Mouse (Mus musculus) cerebellum, postnatal 25 days (tissue): ENCODE data around the gene Gpatch8.

ENCODE experiments used
- DNase-seq, 2 experiments: peaks; one replicate each; pipeline ENCODE4 v3.0.0; 2021; ENCODE audit warnings: mixed read lengths in 2 of 2

Gpatch8 gene

DNA sequence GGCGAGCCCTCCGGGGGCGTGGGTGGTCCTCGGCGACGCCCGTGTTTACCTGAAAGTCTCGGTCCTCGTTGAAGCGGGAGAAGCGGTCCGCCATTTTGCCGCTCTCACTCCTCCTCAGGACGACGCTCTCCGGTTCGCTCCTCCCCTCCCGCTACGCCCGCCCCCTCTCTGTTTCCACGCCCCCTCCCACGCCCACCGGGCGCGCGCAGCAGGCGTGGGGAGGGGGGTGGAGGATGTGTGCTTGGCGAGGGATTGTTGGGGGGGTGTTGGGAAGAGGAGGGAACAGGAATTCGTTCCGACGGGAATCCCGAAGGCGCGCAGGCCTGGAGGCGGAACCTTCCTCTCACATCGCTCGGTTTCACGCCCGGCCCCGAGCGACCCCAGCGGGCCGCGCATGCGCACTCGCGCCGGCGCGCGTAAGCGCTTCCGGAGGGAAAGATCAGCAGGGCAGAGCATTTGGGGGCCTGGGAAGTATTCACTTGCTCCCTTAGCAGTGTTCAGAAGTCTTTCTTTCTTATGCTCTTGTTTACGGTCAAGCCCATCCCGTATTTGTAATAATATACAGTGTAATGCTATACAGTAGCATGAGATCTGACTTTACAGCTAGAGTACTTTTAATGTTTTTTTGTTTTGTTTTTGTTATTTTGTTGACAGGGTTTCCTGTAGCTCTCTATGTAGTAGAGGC, at the start of gene Gpatch8:
Gpatch8 (minus strand) TSS at position 362 of the 685 bp plus-strand sequence.
- peak; percentile 94 to 96 for DNase-seq

DNA sequence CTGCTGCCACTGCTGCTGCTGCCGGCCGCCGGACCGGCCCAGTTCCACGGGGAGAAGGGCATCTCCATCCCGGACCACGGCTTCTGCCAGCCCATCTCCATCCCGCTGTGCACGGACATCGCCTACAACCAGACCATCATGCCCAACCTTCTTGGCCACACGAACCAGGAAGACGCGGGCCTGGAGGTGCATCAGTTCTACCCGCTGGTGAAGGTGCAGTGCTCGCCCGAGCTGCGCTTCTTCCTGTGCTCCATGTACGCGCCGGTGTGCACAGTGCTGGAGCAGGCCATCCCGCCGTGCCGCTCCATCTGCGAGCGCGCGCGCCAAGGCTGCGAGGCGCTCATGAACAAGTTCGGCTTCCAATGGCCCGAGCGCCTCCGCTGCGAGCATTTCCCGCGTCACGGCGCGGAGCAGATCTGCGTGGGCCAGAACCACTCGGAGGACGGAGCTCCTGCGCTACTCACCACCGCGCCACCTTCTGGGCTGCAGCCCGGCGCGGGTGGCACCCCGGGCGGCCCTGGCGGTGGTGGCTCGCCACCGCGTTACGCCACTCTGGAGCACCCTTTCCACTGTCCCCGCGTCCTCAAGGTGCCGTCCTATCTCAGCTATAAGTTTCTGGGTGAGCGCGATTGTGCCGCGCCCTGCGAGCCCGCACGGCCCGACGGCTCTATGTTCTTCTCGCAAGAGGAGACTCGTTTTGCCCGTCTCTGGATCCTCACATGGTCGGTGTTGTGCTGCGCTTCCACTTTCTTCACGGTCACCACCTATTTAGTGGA, 48.8 kb upstream of the Gpatch8 start:
- peak; percentile 70 to 73 for DNase-seq

DNA sequence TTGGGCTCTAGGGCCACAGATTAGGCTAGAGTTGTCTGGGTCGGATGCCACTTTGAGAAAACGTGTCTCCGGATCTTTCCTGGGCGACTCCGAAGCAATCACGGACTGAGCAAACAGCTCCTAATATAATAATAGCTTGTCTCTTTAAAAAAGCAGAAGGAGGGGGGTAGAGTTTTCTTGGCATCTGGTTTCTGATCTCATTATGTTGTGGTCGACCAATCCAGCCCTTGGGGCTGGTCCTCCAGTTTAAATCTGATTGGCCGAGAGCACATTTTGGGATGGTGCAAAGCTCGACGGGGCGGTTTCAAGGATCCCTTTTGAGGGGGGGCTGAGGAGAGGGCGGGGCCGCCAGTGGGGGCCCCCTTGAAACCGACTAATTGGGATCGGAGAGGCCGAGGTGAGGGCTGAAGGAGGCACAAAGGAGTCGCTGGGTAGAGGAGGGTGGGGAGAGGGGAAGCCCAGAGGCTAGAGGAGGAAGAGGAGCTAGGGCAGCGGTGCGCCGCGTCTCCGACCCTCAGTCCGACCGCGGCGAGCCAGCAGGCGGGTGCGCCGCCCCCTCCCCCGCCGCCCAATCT, 47.9 kb upstream of the Gpatch8 start, which contains the start of gene Fzd2:
Fzd2 (plus strand) TSS at position 387 of the 575 bp plus-strand sequence.
- DNase-seq: peak; percentile 57 to 76

- peak in 1 of 2 experiments; percentile 28 for DNase-seq
Measured at GRCm38 (mm10) chr11:102603496-102603850, 47.3 kb upstream of the Gpatch8 start.

DNA sequence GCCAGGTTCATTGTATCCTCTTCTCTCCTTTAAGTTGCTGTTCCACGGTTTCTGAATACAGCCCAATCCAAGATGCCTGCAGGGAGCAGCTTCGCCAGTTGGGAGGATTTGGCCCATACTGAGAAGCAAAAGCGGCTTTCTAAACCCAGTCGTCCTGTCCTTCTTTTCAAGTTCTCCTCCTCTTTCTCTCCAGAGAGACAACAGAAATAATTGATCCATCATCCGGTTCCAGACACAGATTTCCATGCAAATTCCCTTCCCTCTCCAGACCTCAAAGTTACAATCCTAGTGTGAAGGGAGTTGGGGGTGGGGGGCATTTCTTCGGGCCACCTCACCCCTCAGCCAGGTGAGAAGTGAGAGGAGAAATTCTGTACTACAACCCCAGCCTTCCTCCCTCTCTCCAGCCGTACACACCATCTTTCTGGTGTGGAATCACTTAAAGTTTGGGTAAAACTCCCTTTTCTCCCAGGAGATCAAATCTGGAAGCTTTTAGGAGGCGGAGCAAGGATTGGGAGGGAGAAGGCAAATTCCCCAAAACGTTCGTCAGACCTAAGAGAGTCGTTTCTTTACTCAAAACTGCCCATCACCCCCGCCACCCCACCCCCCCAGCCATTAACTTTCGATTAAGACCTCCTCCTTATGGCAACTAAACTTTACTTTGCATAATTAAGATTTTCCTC, 46.8 kb upstream of the Gpatch8 start:
- no peak for DNase-seq

- no peak for DNase-seq
Measured at GRCm38 (mm10) chr11:102599912-102600311, 43.7 kb upstream of the Gpatch8 start.

GRCm38 (mm10) chr11:102595341-102595820, 39.2 kb upstream of the Gpatch8 start:
- DNase-seq: no peak

GRCm38 (mm10) chr11:102587554-102587953, 31.4 kb upstream of the Gpatch8 start:
- DNase-seq: no peak

DNA sequence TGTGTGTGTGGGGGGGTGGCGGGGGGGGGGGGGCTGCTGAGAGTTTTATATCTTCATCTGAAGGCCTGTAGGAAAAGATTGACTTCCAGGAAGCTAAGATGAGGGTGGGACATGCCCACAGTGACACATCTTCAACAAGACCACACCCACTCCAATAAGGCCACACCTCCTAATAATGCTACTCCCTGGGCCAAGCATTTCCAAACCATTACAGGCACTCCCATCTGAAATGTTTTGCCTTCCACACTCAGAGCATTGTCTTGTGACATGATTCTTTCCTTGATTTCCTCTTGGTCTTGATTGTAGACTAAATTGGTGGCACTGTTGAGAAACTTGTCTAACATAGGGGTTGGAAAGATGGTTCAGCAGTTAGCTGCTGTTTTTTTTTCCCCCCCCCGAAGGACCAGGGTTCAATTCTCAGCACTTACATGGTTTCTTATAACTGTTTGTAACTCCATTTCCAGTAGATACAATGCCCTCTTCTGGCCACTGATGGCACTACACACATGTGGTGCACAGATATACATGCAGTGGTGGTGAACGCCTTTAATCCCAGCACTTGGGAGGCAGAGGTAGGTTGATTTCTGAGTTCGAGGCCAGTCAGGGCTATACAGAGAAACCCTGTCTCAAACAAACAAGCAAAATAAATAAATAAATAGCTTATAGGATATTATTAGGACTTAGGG, 30.4 kb upstream of the Gpatch8 start:
- DNase-seq: no peak

GRCm38 (mm10) chr11:102582736-102583135, 26.5 kb upstream of the Gpatch8 start:
- DNase-seq: no peak

DNA sequence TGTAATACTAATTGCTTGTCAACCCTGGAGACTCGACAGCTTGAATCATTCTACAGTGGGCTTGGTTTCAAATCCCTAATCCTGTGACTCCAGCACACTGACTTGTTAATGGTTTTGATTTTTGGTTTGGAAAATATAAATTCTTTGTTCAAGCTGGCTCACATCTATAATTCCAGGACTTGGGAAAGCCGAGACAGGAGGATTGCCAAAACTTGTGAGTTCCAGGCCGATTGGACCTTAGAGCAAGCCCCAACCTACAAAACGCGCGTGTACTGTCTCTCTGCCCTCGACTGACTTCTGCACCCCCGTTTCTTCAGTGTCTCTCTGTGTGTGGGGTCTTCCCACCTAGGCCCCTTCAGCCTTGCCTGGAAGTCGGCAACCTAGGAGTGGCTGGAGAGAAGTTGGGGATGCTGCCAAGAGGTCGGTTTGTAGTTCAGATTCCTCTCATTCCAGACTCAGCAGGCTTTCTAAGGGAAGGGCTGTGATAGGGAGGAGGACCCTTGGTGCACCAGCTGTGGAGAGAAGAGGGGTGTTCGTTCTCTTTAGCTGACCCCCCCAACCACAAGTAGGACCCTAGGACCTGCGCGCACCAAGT, 25.9 kb upstream of the Gpatch8 start:
- no peak for DNase-seq

GRCm38 (mm10) chr11:102581281-102582015, 25.3 kb upstream of the Gpatch8 start:
- DNase-seq: peak; percentile 38 to 43

DNA sequence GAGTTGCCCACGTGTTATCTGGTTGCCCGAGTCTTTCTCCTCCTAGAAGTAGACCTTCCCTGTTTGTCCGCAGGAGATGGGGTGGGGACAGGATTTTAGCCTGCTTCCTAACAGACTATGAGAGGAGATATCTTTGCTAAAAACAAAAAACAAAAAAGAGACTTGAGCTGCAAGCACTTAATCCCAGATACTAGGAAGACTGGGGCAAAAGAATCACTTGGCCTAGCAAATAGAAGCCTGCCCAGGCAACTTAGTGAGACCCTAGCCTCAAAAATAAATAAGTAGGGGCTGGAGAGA, 23.8 kb upstream of the Gpatch8 start:
- no peak for DNase-seq

DNA sequence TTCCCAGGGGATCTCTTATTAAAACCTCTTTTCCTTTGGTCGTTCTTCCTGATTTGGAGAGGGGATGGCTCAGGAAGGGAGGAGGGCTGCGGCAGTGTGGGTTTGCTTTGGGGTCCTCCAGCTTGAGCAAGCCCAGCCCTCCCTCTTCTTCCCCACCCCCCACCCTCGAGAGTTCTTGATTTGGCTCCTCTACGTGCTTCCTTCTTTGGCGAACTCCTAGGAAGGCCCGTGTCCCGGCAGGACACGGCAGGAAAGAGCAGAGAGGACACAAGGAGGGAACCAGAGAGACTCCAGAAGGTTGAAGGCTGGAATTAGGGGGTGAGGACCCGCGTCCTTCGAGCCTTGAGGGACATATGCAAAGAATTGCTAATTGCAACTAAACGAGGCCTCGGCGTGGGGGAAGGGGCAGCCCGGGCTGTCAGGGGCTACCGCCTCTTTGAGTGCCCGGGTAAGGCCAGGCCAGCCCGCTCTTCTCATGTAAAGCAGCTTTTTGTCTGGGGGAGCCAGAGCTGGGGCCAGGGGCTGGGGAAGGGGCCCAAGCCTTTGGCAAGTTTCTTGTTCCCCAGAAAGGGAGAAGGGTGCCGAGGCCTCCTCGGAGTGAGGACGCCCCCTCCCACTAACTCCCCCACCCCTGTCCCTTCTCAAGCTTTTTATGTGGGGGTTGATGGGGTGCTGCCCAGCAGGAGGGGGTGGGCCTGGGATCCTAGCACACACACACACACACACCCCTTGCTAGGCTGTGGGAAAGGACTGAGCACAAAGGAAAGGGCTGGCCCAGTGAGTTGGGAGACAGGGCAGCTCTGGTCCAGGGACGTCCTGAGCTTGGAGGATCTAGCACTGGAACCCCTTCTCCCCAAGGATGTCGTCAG, 23.2 kb upstream of the Gpatch8 start, which contains the start of gene Gm11627:
Gm11627 (minus strand) TSS at position 297 of the 869 bp plus-strand sequence.
- no peak for DNase-seq

DNA sequence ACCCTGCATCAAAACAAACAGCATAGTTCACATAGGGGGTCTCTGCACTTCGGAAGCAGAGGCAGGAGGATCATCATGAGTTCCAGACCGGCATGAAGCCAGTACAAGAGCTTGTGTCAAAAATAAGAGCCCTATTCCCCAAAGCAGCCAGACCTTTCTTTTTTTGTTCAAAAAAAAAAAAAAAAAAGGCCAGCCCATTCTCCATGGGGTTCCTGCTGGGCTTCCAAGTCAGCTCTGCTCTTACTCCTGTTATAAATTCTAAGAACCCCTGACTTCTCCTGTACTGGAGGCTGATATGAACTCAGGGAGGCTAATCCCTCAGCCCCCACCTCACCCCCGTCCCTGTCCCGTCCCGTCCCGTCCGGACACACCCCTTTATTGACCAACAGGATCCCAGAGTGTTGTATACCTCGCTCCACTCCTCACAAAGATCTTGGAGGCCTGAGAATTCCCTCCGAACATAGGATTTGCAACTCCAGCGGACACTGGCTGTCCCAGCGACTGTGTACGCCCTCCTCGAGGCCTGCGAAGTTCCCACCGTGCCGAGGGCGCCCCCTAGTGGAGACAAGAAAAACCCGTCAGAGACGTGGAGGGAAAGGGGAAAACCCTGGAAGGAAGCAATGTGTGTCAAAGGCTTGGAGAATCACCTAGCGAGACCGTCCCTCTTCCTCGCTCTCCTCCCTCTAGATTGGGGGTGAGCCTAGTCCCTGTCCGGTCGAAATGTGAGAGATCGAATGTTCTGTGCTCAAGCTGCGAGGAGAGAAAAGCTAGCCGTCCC, 22.3 kb upstream of the Gpatch8 start:
- peak; percentile 65 to 81 for DNase-seq

DNA sequence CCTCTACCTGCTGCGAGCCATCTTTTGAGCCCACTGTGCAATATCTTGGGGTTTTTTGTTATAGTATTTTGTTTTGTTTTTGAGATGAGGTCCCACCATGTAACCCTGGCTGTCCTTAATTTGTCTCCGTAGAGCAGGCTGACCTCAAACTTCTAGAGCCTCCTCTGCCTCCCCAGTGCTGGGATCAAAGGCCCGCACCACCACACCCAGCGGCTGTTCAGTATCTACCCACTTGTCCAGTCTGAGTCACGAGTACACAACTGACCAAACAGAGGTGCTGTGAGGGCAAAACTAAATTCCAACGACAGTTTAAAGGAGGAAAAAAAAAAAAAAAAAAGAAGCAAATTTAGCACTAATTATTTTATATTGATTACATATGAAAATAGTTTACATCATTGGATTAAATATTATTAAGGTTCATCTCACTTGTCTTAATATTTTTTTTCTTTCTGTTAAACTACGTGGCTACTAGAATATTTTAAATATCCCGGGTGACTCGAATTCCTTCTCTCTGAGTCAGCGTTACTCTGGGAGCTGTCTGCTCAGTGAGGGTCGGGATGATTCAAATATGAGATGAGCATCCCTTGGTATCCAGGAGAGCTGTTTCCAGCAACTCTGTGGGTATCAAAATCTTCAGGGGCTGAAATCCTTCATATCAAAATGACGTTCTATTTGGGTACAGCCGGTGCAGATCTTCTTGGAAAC, 20.0 kb upstream of the Gpatch8 start:
- DNase-seq: no peak

- no peak for DNase-seq
Measured at GRCm38 (mm10) chr11:102575034-102575433, 18.8 kb upstream of the Gpatch8 start.

DNA sequence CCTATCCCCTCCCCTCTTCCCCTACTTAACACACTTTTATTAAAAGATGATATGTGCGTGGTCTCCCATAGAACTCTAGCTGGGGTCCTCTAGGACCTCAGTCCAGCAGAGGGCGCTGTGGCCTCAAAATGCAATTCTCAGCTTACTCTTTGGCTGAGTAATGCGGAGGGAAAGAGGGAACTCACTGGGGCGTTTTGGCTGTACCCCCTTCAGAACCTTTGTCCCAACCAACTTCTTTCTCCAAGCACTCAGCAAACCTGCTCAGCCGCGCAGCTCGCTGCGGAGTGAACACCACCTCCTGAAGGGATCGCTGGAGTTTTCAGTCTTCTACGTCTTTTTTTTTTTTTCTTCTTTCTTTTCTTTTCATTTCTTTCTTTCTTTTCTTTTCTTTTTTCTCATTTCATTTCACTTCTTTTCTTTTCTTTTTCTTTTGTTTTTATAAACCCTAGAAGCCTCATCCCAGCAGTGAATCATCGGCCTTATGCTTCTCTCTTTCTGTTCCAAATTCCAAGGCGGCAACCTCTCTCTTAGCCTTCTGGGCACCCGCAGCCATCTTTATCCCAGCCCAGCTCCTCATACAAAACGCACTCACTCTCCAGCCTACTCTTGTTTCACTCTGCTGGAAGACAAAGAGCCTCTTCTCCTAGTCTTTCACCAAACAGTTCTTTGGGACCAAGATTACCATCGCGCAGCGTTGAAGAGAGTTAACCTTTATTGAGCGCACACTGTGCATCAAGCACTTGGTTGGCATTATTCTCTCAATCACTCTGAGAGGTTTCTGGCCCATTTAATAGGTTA, 16.9 kb upstream of the Gpatch8 start:
- peak; percentile 88 to 94 for DNase-seq
